ENCODE assay signal across 9 mouse cellular contexts in genomic region chr10:81419111-81419928, GRCm38 (mm10). TPM values are rescaled to one million over a fixed set of nuclear protein-coding genes. Genes with fewer than 3 reads are reported as not detected.
DNase-seq lines count a peak whose midpoint lies in the region; ATAC-seq and TF ChIP-seq lines count a peak whose summit lies in the region.
"Had no signal": no experiment of that assay in that cellular context is flagged by ENCODE, and none has a peak within 500 bp of the region (broad histone marks: within the 10 kb centered on the region; RNA-seq: fewer than 3 reads in every experiment).

No protein-coding gene starts in this region.

- no peak overlapping the region for H3K4me3 ChIP-seq in lung, adult 2 months (replicated peaks; ENCODE audit: extremely low read depth, low read depth, low read length)
- no peak overlapping the region for H3K4me3 ChIP-seq in limb, embryonic 10.5 days
- H3K4me3 ChIP-seq: heart, embryonic 15.5 days had no signal

- peaks cover 69% of the 10 kb centered on the region for H3K4me1 ChIP-seq in lung, adult 2 months (ENCODE audit: control insufficient read depth, insufficient read depth, low read length)
- peaks cover 62% of the 10 kb centered on the region for H3K4me1 ChIP-seq in limb, embryonic 10.5 days

- H3K27ac ChIP-seq in limb, embryonic 10.5 days: peak overlapping the region; percentile 42; the same call in 1 of the 2 replicates
- H3K27ac ChIP-seq: heart, embryonic 15.5 days had no signal

- no peak for TF ChIP-seq CTCF in lung, adult 2 months (IDR thresholded peaks at IDR 0.05; ENCODE audit: insufficient read depth, low read length)

- WGBS in lung, adult 2 months: 87% methylated on average over 10 of the region's 10 CpGs
- 92% methylated on average over 10 of the region's 10 CpGs for WGBS in limb, embryonic 10.5 days

- ATAC-seq in cerebellum, adult (ENCODE audit: insufficient number of reproducible peaks, low FRiP score, low TSS enrichment): no peak

- H3K9me3 ChIP-seq in limb, embryonic 10.5 days (replicated peaks): no peaks in the 10 kb centered on the region
- H3K9me3 ChIP-seq: heart, embryonic 15.5 days had no signal

- TF ChIP-seq POLR2A in lung, adult 2 months (IDR thresholded peaks at IDR 0.05; ENCODE audit: borderline replicate concordance, extremely low read depth, low read depth, low read length): no peak

- peak; percentile 54 for DNase-seq in cerebellum, adult 11-12 months
- peak; percentile 5 to 18 for DNase-seq in lung, postnatal 4 days
- DNase-seq in lung, adult 2 months: no peak
- DNase-seq in cerebellum, postnatal 10 days: peak; percentile 22 to 40
- DNase-seq in limb, embryonic 10.5 days (ENCODE audit: low spot score): peak; percentile 27
- DNase-seq in B cell, adult 2 months: no peak
- no peak for DNase-seq in layer of hippocampus, postnatal 14 days (ENCODE audit: low spot score in 2 of 2)

- peaks cover 8% of the 10 kb centered on the region; the same call in 1 of the 2 replicates for H3K36me3 ChIP-seq in limb, embryonic 10.5 days

- peaks cover 40% of the 10 kb centered on the region for H3K27me3 ChIP-seq in limb, embryonic 10.5 days (ENCODE audit: low read depth, poor library complexity, severe bottlenecking)
- H3K27me3 ChIP-seq: heart, embryonic 15.5 days had no signal

RNA-seq across cellular contexts. Expression of gene Smim24, which starts 26.5 kb away (rescaled TPM):
- polyA plus RNA-seq in lung, adult 2 months (2012; rRNA removed): 8.8 and 10.1 TPM in 2 replicates
- 1.9 and 2.9 TPM in 2 replicates for polyA plus RNA-seq in limb, embryonic 10.5 days (2016; fragmentation: Nextera tagmentation; extraction: Ambion mirVana)
- 1 to 10 TPM; 1.1 to 1.5 TPM for total RNA-seq in layer of hippocampus, postnatal 14 days (2021)

RNA-seq across cellular contexts. Expression of gene Gm48552, which starts 30.5 kb away (rescaled TPM):
- 3.6 and 5.9 TPM in 2 replicates for polyA plus RNA-seq in lung, adult 2 months (2012; rRNA removed)
- 1.4 and 1.5 TPM in 2 replicates for polyA plus RNA-seq in limb, embryonic 10.5 days (2016; fragmentation: Nextera tagmentation; extraction: Ambion mirVana)
- total RNA-seq in layer of hippocampus, postnatal 14 days (2021): 1 to 10 TPM; 2.8 to 5.4 TPM

RNA-seq across cellular contexts. Expression of gene Gm48551, which starts 35.1 kb away (rescaled TPM):
- polyA plus RNA-seq in lung, adult 2 months (2012; rRNA removed): 3.7 and 6.3 TPM in 2 replicates
- polyA plus RNA-seq in limb, embryonic 10.5 days (2016; fragmentation: Nextera tagmentation; extraction: Ambion mirVana): 3.8 and 4.2 TPM in 2 replicates
- 1 to 10 TPM; 3.1 to 4.5 TPM for total RNA-seq in layer of hippocampus, postnatal 14 days (2021)

RNA-seq across cellular contexts. Expression of gene Dohh, which starts 35.1 kb away (rescaled TPM):
- polyA plus RNA-seq in lung, adult 2 months (2012; rRNA removed): 79.2 and 83.4 TPM in 2 replicates
- 101 and 115 TPM in 2 replicates for polyA plus RNA-seq in limb, embryonic 10.5 days (2016; fragmentation: Nextera tagmentation; extraction: Ambion mirVana)
- total RNA-seq in layer of hippocampus, postnatal 14 days (2021): 10 to 100 TPM; 73.7 to 74.3 TPM

RNA-seq across cellular contexts. Expression of gene Nfic, which starts 36.1 kb away (rescaled TPM):
- polyA plus RNA-seq in lung, adult 2 months (2012; rRNA removed): 89.6 and 103 TPM in 2 replicates
- 9.3 and 19.8 TPM in 2 replicates for polyA plus RNA-seq in limb, embryonic 10.5 days (2016; fragmentation: Nextera tagmentation; extraction: Ambion mirVana)
- total RNA-seq in layer of hippocampus, postnatal 14 days (2021): 10 to 100 TPM; 66.7 to 70.9 TPM

Comparison
In these comparisons a context has a peak if more than half of its experiments do, and no peak if none do; other contexts are left out.
1. DNase-seq: peak in cerebellum, adult 11-12 months (single experiment), lung, postnatal 4 days (2 of 2), cerebellum, postnatal 10 days (2 of 2) and limb, embryonic 10.5 days (single experiment); none in lung, adult 2 months (single experiment), B cell, adult 2 months (0 of 2) and layer of hippocampus, postnatal 14 days (0 of 2).